Mouse (Mus musculus) forebrain, embryonic 16.5 days (tissue): Measurements from ENCODE around the gene Rab12. TPM values are rescaled to one million over a fixed set of nuclear protein-coding genes. Genes with fewer than 3 reads are reported as not detected.

ENCODE experiments used
- ATAC-seq: fragments of 200-750 bp; cut with Nextera tagmentation; 2 replicates; pipeline ENCODE4 v1.8.0; 2017; ENCODE audit warnings: mild to moderate bottlenecking, moderate library complexity
- H3K27ac ChIP-seq: fragments of 300-500 bp; sonication (generic); 2 replicates; pipeline ENCODE4 v1.5.1; 2014; ENCODE audit warnings: low read length, control low read depth
- H3K27me3 ChIP-seq: fragments of 300-500 bp; sonication (generic); replicated peaks from 2 replicates; pipeline ENCODE4 v1.6.1; 2014; ENCODE audit warnings: low read length; ENCODE audit not compliant: control insufficient read depth, insufficient read depth
- H3K36me3 ChIP-seq: fragments of 300-500 bp; sonication (generic); 2 replicates; pipeline ENCODE4 v1.6.1; 2014; ENCODE audit not compliant: control insufficient read depth, insufficient read depth
- H3K4me1 ChIP-seq: fragments of 300-500 bp; sonication (generic); replicated peaks from 2 replicates; pipeline ENCODE4 v1.6.1; 2014; ENCODE audit warnings: low read length; ENCODE audit not compliant: control insufficient read depth, insufficient read depth
- H3K4me2 ChIP-seq: fragments of 300-500 bp; sonication (generic); 2 replicates; pipeline ENCODE4 v1.6.1; 2014; ENCODE audit warnings: mild to moderate bottlenecking, low read length, control low read depth
- H3K4me3 ChIP-seq: fragments of 300-500 bp; sonication (generic); replicated peaks from 2 replicates; pipeline ENCODE4 v1.5.1; 2014; ENCODE audit warnings: mild to moderate bottlenecking, low read length, control low read depth
- H3K9ac ChIP-seq: fragments of 300-500 bp; sonication (generic); replicated peaks from 2 replicates; pipeline ENCODE4 v1.6.1; 2014; ENCODE audit warnings: low read depth, low read length, control low read depth
- H3K9me3 ChIP-seq: fragments of 300-500 bp; sonication (generic); 2 replicates; pipeline ENCODE4 v1.6.1; 2016; ENCODE audit warnings: low read length; ENCODE audit not compliant: control insufficient read depth
- WGBS: fragments of 180-500 bp; shearing (Covaris S2); extraction: QIAGEN DNeasy Blood & Tissue Kit; methylation state at CpG from one replicate; pipeline ENCODE4 v1.1.7; 2014; 5-methylcytosine and 5-hydroxymethylcytosine counted together
- polyA plus RNA-seq: library from polyadenylated mRNA; unstranded; fragments of >200 nt; fragmentation: Nextera tagmentation; extraction: Ambion mirVana; gene quantifications from 2 replicates; pipeline ENCODE4 v1.2.1, GENCODE M21; 2015

Gene Rab12
- 73.6 and 76.1 TPM in 2 replicates for polyA plus RNA-seq

- H3K4me3 ChIP-seq = peak within 1 kb of the TSS; percentile 98
- ATAC-seq = peak; percentile 98
- H3K27ac ChIP-seq = peak within 1 kb of the TSS; percentile 23; the same call in 1 of the 2 replicates
- peak within 1 kb of the TSS; percentile 97 for H3K9ac ChIP-seq
- peaks cover 22% of the 10 kb centered on the region for H3K4me1 ChIP-seq
- H3K27me3 ChIP-seq = no peaks in the 10 kb centered on the region
- H3K4me2 ChIP-seq = peak within 1 kb of the TSS; percentile 89
- no peaks in the 10 kb centered on the region for H3K9me3 ChIP-seq
- no peaks in the 10 kb centered on the region for H3K36me3 ChIP-seq
- 10% methylated on average over 59 of the region's 71 CpGs for WGBS
Observed at GRCm38 (mm10) chr17:66519554-66520553, at the start of gene Rab12. Rab12 (minus strand) TSS chr17:66519729.

- no peak for ATAC-seq
Observed at GRCm38 (mm10) chr17:66564213-66564612, 44.7 kb upstream of the Rab12 start.

GRCm38 (mm10) chr17:66563551-66563950 is 44.0 kb upstream of the Rab12 start:
- no peak overlapping the region for H3K9ac ChIP-seq
- no peak overlapping the region for H3K4me2 ChIP-seq
- WGBS = 70% methylated on average over 1 of the region's 1 CpGs
- no peak for ATAC-seq
- no peak overlapping the region for H3K4me3 ChIP-seq
- H3K27me3 ChIP-seq = no peaks in the 10 kb centered on the region
- no peak overlapping the region for H3K27ac ChIP-seq
- no peaks in the 10 kb centered on the region for H3K4me1 ChIP-seq
- H3K9me3 ChIP-seq = no peaks in the 10 kb centered on the region
- H3K36me3 ChIP-seq = no peaks in the 10 kb centered on the region

More at GRCm38 (mm10) chr17:66564213-66564612, 44.7 kb upstream of the Rab12 start:
- H3K9me3 ChIP-seq = no peaks in the 10 kb centered on the region
- H3K4me2 ChIP-seq = no peak overlapping the region
- H3K4me3 ChIP-seq = no peak overlapping the region
- 75% methylated on average over 7 of the region's 7 CpGs for WGBS
- H3K27me3 ChIP-seq = no peaks in the 10 kb centered on the region
- H3K27ac ChIP-seq = no peak overlapping the region
- no peaks in the 10 kb centered on the region for H3K4me1 ChIP-seq
- H3K9ac ChIP-seq = no peak overlapping the region
- H3K36me3 ChIP-seq = no peaks in the 10 kb centered on the region

- Histone ChIP-seq H3K9ac (no peak overlapping the region), H3K9me3 (no peaks in the 10 kb centered on the region), H3K4me2 (no peak overlapping the region), H3K4me3 (no peak overlapping the region), H3K36me3 (no peaks in the 10 kb centered on the region), H3K27ac (no peak overlapping the region), H3K27me3 (no peaks in the 10 kb centered on the region), H3K4me1 (no peaks in the 10 kb centered on the region)
- no peak for ATAC-seq
- 89% methylated on average over 2 of the region's 2 CpGs for WGBS
Observed at GRCm38 (mm10) chr17:66561380-66561779, 41.9 kb upstream of the Rab12 start.

- ATAC-seq = no peak
- H3K27ac ChIP-seq = no peak overlapping the region
Observed at GRCm38 (mm10) chr17:66558404-66559317, 39.1 kb upstream of the Rab12 start.

GRCm38 (mm10) chr17:66552690-66553089 is 33.2 kb upstream of the Rab12 start:
- no peak for ATAC-seq
- Histone ChIP-seq H3K9me3 (no peaks in the 10 kb centered on the region), H3K9ac (no peak overlapping the region), H3K27ac (no peak overlapping the region), H3K4me2 (no peak overlapping the region), H3K4me3 (no peak overlapping the region), H3K27me3 (no peaks in the 10 kb centered on the region), H3K36me3 (no peaks in the 10 kb centered on the region), H3K4me1 (no peaks in the 10 kb centered on the region)
- WGBS = 67% methylated on average over 4 of the region's 4 CpGs

More at GRCm38 (mm10) chr17:66558404-66559317, 39.1 kb upstream of the Rab12 start:
- Histone ChIP-seq H3K27me3 (no peaks in the 10 kb centered on the region), H3K4me3 (no peak overlapping the region), H3K4me2 (no peak overlapping the region), H3K36me3 (no peaks in the 10 kb centered on the region), H3K9me3 (no peaks in the 10 kb centered on the region), H3K4me1 (no peaks in the 10 kb centered on the region), H3K9ac (no peak overlapping the region)
- WGBS = 89% methylated on average over 17 of the region's 17 CpGs

- Histone ChIP-seq H3K4me1 (no peaks in the 10 kb centered on the region), H3K27ac (no peak overlapping the region), H3K27me3 (no peaks in the 10 kb centered on the region), H3K36me3 (no peaks in the 10 kb centered on the region), H3K9me3 (no peaks in the 10 kb centered on the region), H3K4me2 (no peak overlapping the region), H3K9ac (no peak overlapping the region), H3K4me3 (no peak overlapping the region)
- 89% methylated on average over 5 of the region's 5 CpGs for WGBS
- ATAC-seq = no peak
Observed at GRCm38 (mm10) chr17:66550486-66550885, 31.0 kb upstream of the Rab12 start.

- H3K36me3 ChIP-seq = no peaks in the 10 kb centered on the region
- 95% methylated on average over 1 of the region's 1 CpGs for WGBS
- H3K9me3 ChIP-seq = peaks cover 5% of the 10 kb centered on the region
- H3K9ac ChIP-seq = no peak overlapping the region
- no peak for ATAC-seq
- H3K4me3 ChIP-seq = no peak overlapping the region
- H3K4me1 ChIP-seq = no peaks in the 10 kb centered on the region
- H3K4me2 ChIP-seq = no peak overlapping the region
- H3K27ac ChIP-seq = no peak overlapping the region
- no peaks in the 10 kb centered on the region for H3K27me3 ChIP-seq
Observed at GRCm38 (mm10) chr17:66532285-66532684, 12.8 kb upstream of the Rab12 start.

- Histone ChIP-seq H3K4me2 (no peak overlapping the region), H3K27ac (no peak overlapping the region), H3K9ac (no peak overlapping the region), H3K4me1 (peaks cover 9% of the 10 kb centered on the region), H3K9me3 (no peaks in the 10 kb centered on the region), H3K27me3 (no peaks in the 10 kb centered on the region), H3K36me3 (no peaks in the 10 kb centered on the region), H3K4me3 (no peak overlapping the region)
- no peak for ATAC-seq
- 77% methylated on average over 5 of the region's 5 CpGs for WGBS
Observed at GRCm38 (mm10) chr17:66523396-66523795, 3.9 kb upstream of the Rab12 start.
